Mouse (Mus musculus): ENCODE measurements around the gene Wdr20. TPM values are rescaled to one million over a fixed set of nuclear protein-coding genes. Genes with fewer than 3 reads are reported as not detected.
A peak's percentile ranks its signal among the peaks of the same experiment; 100 is the strongest.

Wdr20 gene
- polyA plus RNA-seq, 1 experiment from 2014 or later, result 25.4 TPM

- Histone ChIP-seq H3K4me3 (ENCODE audit: low read depth, low read length) (peak overlapping the region; percentile 49), H3K27ac (ENCODE audit: low read depth) (peak overlapping the region; percentile 65), H3K4me2 (peak overlapping the region; percentile 70), H3K4me1 (ENCODE audit: insufficient read depth) (peaks cover 5% of the 10 kb centered on the region), H3K9ac (peak overlapping the region; percentile 54), H3K27me3 (ENCODE audit: insufficient read depth, low read length) (no peaks in the 10 kb centered on the region), H3K36me3 (ENCODE audit: insufficient read depth) (no peaks in the 10 kb centered on the region), H3K9me3 (ENCODE audit: low read depth, low read length) (no peaks in the 10 kb centered on the region)
- ATAC-seq (ENCODE audit: insufficient read depth) (peak; percentile 33), DNase-seq (no peak)
- TF ChIP-seq CTCF (IDR thresholded peaks at IDR 0.05; ENCODE audit: low read depth), result peak; percentile 22; the same call in 1 of the 2 replicates
- 1% methylated on average over 42 of the region's 42 CpGs for WGBS
Observed at GRCm38 (mm10) chr12:110844227-110845130, 106.7 kb downstream of the Wdr20 start.

- ATAC-seq (ENCODE audit: insufficient read depth), result peak; percentile 94
- Histone ChIP-seq H3K9me3 (ENCODE audit: low read depth, low read length) (no peaks in the 10 kb centered on the region), H3K4me1 (ENCODE audit: insufficient read depth) (peaks cover 5% of the 10 kb centered on the region), H3K4me3 (ENCODE audit: low read depth, low read length) (peak overlapping the region; percentile 49), H3K4me2 (peak overlapping the region; percentile 70), H3K9ac (peak overlapping the region; percentile 54), H3K36me3 (ENCODE audit: insufficient read depth) (no peaks in the 10 kb centered on the region), H3K27me3 (ENCODE audit: insufficient read depth, low read length) (no peaks in the 10 kb centered on the region), H3K27ac (ENCODE audit: low read depth) (peak overlapping the region; percentile 65)
- peak; percentile 99 for DNase-seq
- TF ChIP-seq CTCF (IDR thresholded peaks at IDR 0.05; ENCODE audit: low read depth), result no peak
- WGBS, result under 1% methylated on average over 36 of the region's 36 CpGs
Observed at GRCm38 (mm10) chr12:110845131-110845880, 107.6 kb downstream of the Wdr20 start.

- H3K9me3 ChIP-seq (ENCODE audit: low read depth, low read length), result no peaks in the 10 kb centered on the region
- peaks cover 10% of the 10 kb centered on the region for H3K4me1 ChIP-seq (ENCODE audit: insufficient read depth)
- peak overlapping the region; percentile 49 for H3K4me3 ChIP-seq (ENCODE audit: low read depth, low read length)
- TF ChIP-seq CTCF (IDR thresholded peaks at IDR 0.05; ENCODE audit: low read depth), result no peak
- DNase-seq (no peak), ATAC-seq (ENCODE audit: insufficient read depth) (no peak)
- H3K27me3 ChIP-seq (ENCODE audit: insufficient read depth, low read length), result no peaks in the 10 kb centered on the region
- peak overlapping the region; percentile 70 for H3K4me2 ChIP-seq
- H3K9ac ChIP-seq, result peak overlapping the region; percentile 51
- H3K27ac ChIP-seq (ENCODE audit: low read depth), result no peak overlapping the region
- H3K36me3 ChIP-seq (ENCODE audit: insufficient read depth), result no peaks in the 10 kb centered on the region
- WGBS, result 58% methylated on average over 6 of the region's 6 CpGs
Observed at GRCm38 (mm10) chr12:110846191-110846765, 108.5 kb downstream of the Wdr20 start.

GRCm38 (mm10) chr12:110850010-110850928, 112.5 kb downstream of the Wdr20 start, which contains the start of gene Zfp839:
Gene Zfp839 (plus strand): TSS chr12:110850253.
- Histone ChIP-seq H3K27me3 (ENCODE audit: insufficient read depth, low read length) (no peaks in the 10 kb centered on the region), H3K4me1 (ENCODE audit: insufficient read depth) (peaks cover 11% of the 10 kb centered on the region), H3K4me3 (ENCODE audit: low read depth, low read length) (peak within 1 kb of the TSS; percentile 91), H3K36me3 (ENCODE audit: insufficient read depth) (peaks cover 4% of the 10 kb centered on the region), H3K27ac (ENCODE audit: low read depth) (peak within 1 kb of the TSS; percentile 72), H3K9ac (peak within 1 kb of the TSS; percentile 87), H3K4me2 (peak within 1 kb of the TSS; percentile 84), H3K9me3 (ENCODE audit: low read depth, low read length) (no peaks in the 10 kb centered on the region)
- under 1% methylated on average over 84 of the region's 89 CpGs for WGBS
- peak; percentile 89 for DNase-seq
- peak; percentile 81 for ATAC-seq (ENCODE audit: insufficient read depth)
- peak; percentile 19; the same call in 1 of the 2 replicates for TF ChIP-seq CTCF (IDR thresholded peaks at IDR 0.05; ENCODE audit: low read depth)

GRCm38 (mm10) chr12:110850929-110851256, 113.1 kb downstream of the Wdr20 start:
- ATAC-seq (ENCODE audit: insufficient read depth) (no peak), DNase-seq (peak; percentile 44)
- peak overlapping the region; percentile 84 for H3K4me2 ChIP-seq
- peaks cover 10% of the 10 kb centered on the region for H3K4me1 ChIP-seq (ENCODE audit: insufficient read depth)
- H3K9ac ChIP-seq, result peak overlapping the region; percentile 87
- peak overlapping the region; percentile 91 for H3K4me3 ChIP-seq (ENCODE audit: low read depth, low read length)
- peak overlapping the region; percentile 72 for H3K27ac ChIP-seq (ENCODE audit: low read depth)
- H3K27me3 ChIP-seq (ENCODE audit: insufficient read depth, low read length), result no peaks in the 10 kb centered on the region
- 11% methylated on average over 9 of the region's 9 CpGs for WGBS
- TF ChIP-seq CTCF (IDR thresholded peaks at IDR 0.05; ENCODE audit: low read depth), result no peak
- no peaks in the 10 kb centered on the region for H3K9me3 ChIP-seq (ENCODE audit: low read depth, low read length)
- peaks cover 10% of the 10 kb centered on the region for H3K36me3 ChIP-seq (ENCODE audit: insufficient read depth)

- Histone ChIP-seq H3K27ac (ENCODE audit: low read depth) (no peak overlapping the region), H3K4me2 (peak overlapping the region; percentile 84), H3K27me3 (ENCODE audit: insufficient read depth, low read length) (no peaks in the 10 kb centered on the region), H3K4me3 (ENCODE audit: low read depth, low read length) (peak overlapping the region; percentile 91), H3K9me3 (ENCODE audit: low read depth, low read length) (no peaks in the 10 kb centered on the region), H3K9ac (peak overlapping the region; percentile 87), H3K4me1 (ENCODE audit: insufficient read depth) (peaks cover 6% of the 10 kb centered on the region; the same call in 1 of the 2 replicates), H3K36me3 (ENCODE audit: insufficient read depth) (peaks cover 11% of the 10 kb centered on the region)
- TF ChIP-seq CTCF (IDR thresholded peaks at IDR 0.05; ENCODE audit: low read depth), result no peak
- DNase-seq (no peak), ATAC-seq (ENCODE audit: insufficient read depth) (no peak)
- WGBS, result 66% methylated on average over 12 of the region's 12 CpGs
Observed at GRCm38 (mm10) chr12:110851414-110851813, 113.7 kb downstream of the Wdr20 start.
